Mouse (Mus musculus): ENCODE measurements around the gene Slc35e3.

DNA sequence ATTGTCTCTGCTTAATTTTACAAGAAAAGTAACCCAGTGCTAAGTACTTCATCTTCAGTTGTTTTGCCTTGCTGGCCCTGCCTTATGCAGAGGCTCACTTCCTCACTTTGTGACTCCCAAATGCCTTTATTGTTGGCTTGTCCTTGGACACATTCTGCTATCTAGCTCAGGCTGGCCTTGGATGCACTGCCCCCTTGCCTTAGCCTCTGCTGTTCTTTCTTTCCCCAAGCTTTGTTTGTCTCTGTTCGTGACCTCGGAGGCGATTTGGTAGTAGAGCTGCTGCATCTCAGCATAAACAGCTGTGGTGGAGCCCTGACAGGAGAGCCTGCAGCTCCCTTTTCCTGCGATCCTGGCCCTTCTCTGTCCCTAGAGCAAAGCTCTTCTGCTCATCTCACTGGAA is 49.0 kb upstream of the Slc35e3 start:
- TF ChIP-seq CTCF (IDR thresholded peaks at IDR 0.05; ENCODE audit: low read depth), result no peak
- TF ChIP-seq EP300 (IDR thresholded peaks at IDR 0.05; ENCODE audit: low read depth), result no peak

All from liver, postnatal 0 days (tissue).